Mouse (Mus musculus): ENCODE measurements around the gene Eif5b. TPM values are rescaled to one million over a fixed set of nuclear protein-coding genes. Genes with fewer than 3 reads are reported as not detected.
"Not testable (repeated sequence)": the region's sequence is repeated elsewhere in the genome, so short reads cannot be mapped to it uniquely, and the experiment has no call there.

The Eif5b gene
- polyA plus RNA-seq, 1 experiment from 2014 or later, result 24.5 TPM

DNA sequence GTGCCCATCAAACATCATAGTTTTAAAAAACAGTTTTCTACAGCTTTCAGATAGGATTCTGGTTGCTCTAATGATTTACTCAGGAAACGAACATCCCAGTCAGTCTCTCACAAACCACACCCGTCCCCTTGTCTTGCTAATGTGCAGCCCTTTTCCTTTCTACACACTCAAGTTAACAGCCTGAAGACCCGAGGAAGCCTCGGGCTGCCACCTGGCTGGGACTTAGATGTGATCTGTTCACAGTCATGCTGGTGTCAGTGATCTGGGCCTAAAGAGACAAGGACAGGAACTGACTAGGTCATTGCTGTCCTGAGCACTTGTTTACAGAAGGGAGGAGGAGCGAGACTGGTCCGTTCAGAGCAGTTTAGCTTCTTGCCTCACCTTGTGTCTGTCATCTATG, 60.6 kb downstream of the Eif5b start:
- H3K9ac ChIP-seq (ENCODE audit: low read depth, low read length), result no peak overlapping the region
- ATAC-seq (ENCODE audit: low read depth) (no peak), DNase-seq (ENCODE audit: low spot score) (no peak)
- H3K27me3 ChIP-seq (replicated peaks; ENCODE audit: control insufficient read depth, insufficient read depth, low read length), result no peaks in the 10 kb centered on the region
- 89% methylated on average over 6 of the region's 6 CpGs for WGBS
- H3K4me3 ChIP-seq (ENCODE audit: low read depth, low read length), result no peak overlapping the region
- H3K27ac ChIP-seq (replicated peaks; ENCODE audit: low read depth, low read length), result no peak overlapping the region
- H3K9me3 ChIP-seq (ENCODE audit: control insufficient read depth, low read length), result no peaks in the 10 kb centered on the region
- H3K4me2 ChIP-seq (ENCODE audit: low read depth, low read length), result no peak overlapping the region
- peaks cover 81% of the 10 kb centered on the region for H3K36me3 ChIP-seq (ENCODE audit: control insufficient read depth, insufficient read depth, low read length)
- H3K4me1 ChIP-seq (ENCODE audit: control insufficient read depth, insufficient read depth, low read length), result no peaks in the 10 kb centered on the region

DNA sequence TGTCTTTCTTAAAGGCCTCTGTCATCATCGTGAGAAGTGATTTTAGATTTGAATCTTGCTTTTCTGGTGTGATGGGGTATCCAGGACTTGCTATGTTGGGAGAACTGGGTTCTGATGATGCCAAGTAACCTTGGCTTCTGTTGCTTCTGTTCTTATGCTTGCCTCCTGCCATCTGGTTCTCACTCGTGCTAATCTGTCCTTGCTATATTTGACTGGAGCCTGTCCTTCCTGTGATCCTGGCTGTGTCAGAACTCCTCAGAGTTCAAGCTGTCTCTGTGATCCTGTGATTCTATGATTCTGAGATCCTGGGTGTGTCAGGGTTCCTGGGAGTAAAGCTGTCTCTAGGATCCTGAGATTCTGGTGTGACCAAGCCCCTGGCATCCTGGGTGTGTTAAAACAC, 64.3 kb downstream of the Eif5b start:
- not testable (repeated sequence) for H3K4me1 ChIP-seq (ENCODE audit: control insufficient read depth, insufficient read depth, low read length); H3K27me3 ChIP-seq (replicated peaks; ENCODE audit: control insufficient read depth, insufficient read depth, low read length); H3K4me2 ChIP-seq (ENCODE audit: low read depth, low read length); ATAC-seq (ENCODE audit: low read depth); H3K9ac ChIP-seq (ENCODE audit: low read depth, low read length); H3K4me3 ChIP-seq (ENCODE audit: low read depth, low read length); H3K9me3 ChIP-seq (ENCODE audit: control insufficient read depth, low read length); H3K27ac ChIP-seq (replicated peaks; ENCODE audit: low read depth, low read length); DNase-seq (ENCODE audit: low spot score)
- H3K36me3 ChIP-seq (ENCODE audit: control insufficient read depth, insufficient read depth, low read length), result peaks cover 78% of the 10 kb centered on the region
- WGBS, result 91% methylated on average over 2 of the region's 2 CpGs

DNA sequence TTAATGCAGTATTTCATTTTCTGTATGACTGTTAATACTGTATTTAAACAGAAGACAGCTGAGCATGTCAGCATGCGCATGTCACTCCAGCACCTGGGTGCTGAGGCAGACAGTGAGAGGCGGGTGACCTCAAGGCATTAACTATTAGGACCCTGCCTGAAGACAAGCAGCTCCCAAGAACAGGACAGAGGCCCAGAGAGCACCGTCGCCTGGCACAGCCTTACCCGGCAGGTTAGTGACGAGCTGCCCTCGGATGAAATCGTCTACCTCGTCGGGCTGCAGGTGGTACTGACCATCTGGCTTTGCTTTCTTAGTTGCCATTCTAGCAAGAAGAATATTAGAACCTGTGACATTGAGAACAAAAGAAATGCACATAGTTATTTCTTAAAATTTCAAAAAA, 69.5 kb downstream of the Eif5b start:
- Histone ChIP-seq H3K9ac (ENCODE audit: low read depth, low read length) (no peak overlapping the region), H3K36me3 (ENCODE audit: control insufficient read depth, insufficient read depth, low read length) (peaks cover 80% of the 10 kb centered on the region), H3K4me2 (ENCODE audit: low read depth, low read length) (no peak overlapping the region), H3K9me3 (ENCODE audit: control insufficient read depth, low read length) (no peaks in the 10 kb centered on the region), H3K4me3 (ENCODE audit: low read depth, low read length) (no peak overlapping the region), H3K27me3 (replicated peaks; ENCODE audit: control insufficient read depth, insufficient read depth, low read length) (no peaks in the 10 kb centered on the region), H3K4me1 (ENCODE audit: control insufficient read depth, insufficient read depth, low read length) (no peaks in the 10 kb centered on the region), H3K27ac (replicated peaks; ENCODE audit: low read depth, low read length) (no peak overlapping the region)
- 97% methylated on average over 10 of the region's 10 CpGs for WGBS
- ATAC-seq (ENCODE audit: low read depth) (no peak), DNase-seq (ENCODE audit: low spot score) (no peak)

DNA sequence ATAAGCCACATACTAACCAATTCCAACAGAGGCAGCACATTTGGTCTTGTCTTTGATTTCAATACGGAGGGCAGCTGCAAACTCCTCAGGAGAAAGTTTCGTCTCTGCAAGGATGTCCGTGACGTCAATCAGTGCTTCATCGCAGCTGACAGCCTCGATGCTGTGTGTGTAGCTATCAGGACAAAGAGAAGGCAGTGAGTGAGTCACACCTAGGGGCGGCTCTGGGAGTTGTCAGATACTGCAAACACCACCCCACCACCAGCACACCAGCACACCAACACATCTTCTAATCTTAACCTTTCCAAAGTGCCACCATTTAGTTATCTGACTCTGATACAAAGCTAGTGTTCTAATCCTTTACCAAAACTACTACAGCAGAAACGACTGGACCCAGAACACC, 73.5 kb downstream of the Eif5b start:
- no peak for ATAC-seq (ENCODE audit: low read depth)
- H3K36me3 ChIP-seq (ENCODE audit: control insufficient read depth, insufficient read depth, low read length), result peaks cover 78% of the 10 kb centered on the region
- H3K4me3 ChIP-seq (ENCODE audit: low read depth, low read length), result no peak overlapping the region
- no peaks in the 10 kb centered on the region for H3K9me3 ChIP-seq (ENCODE audit: control insufficient read depth, low read length)
- H3K4me2 ChIP-seq (ENCODE audit: low read depth, low read length), result no peak overlapping the region
- no peaks in the 10 kb centered on the region for H3K4me1 ChIP-seq (ENCODE audit: control insufficient read depth, insufficient read depth, low read length)
- no peak overlapping the region for H3K27ac ChIP-seq (replicated peaks; ENCODE audit: low read depth, low read length)
- WGBS, result 84% methylated on average over 8 of the region's 8 CpGs
- no peak overlapping the region for H3K9ac ChIP-seq (ENCODE audit: low read depth, low read length)
- no peaks in the 10 kb centered on the region for H3K27me3 ChIP-seq (replicated peaks; ENCODE audit: control insufficient read depth, insufficient read depth, low read length)
- DNase-seq (ENCODE audit: low spot score), result no peak

DNA sequence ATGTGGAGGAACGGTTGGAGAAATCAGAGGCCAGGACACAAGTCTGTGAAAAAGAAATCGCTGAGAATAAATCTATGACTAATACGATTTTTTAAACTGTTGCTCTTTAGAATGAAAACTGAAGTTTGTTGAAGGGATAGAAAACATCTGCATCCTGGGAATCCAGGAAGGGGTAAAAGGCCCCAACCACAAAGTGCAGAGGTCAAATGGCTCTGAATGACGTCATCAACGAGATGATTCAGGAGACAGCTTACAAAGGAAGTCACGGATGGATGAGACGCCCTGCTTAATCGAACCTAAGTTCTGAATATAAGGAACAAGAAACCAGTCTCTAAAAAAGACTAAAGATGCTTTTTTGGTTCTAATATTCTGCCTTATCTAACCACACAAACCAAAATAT, 83.5 kb downstream of the Eif5b start:
- H3K9me3 ChIP-seq (ENCODE audit: control insufficient read depth, low read length), result no peaks in the 10 kb centered on the region
- no peaks in the 10 kb centered on the region for H3K4me1 ChIP-seq (ENCODE audit: control insufficient read depth, insufficient read depth, low read length)
- WGBS, result 65% methylated on average over 8 of the region's 8 CpGs
- no peaks in the 10 kb centered on the region for H3K27me3 ChIP-seq (replicated peaks; ENCODE audit: control insufficient read depth, insufficient read depth, low read length)
- DNase-seq (ENCODE audit: low spot score) (no peak), ATAC-seq (ENCODE audit: low read depth) (no peak)
- H3K9ac ChIP-seq (ENCODE audit: low read depth, low read length), result no peak overlapping the region
- no peak overlapping the region for H3K27ac ChIP-seq (replicated peaks; ENCODE audit: low read depth, low read length)
- H3K36me3 ChIP-seq (ENCODE audit: control insufficient read depth, insufficient read depth, low read length), result peaks cover 61% of the 10 kb centered on the region
- H3K4me2 ChIP-seq (ENCODE audit: low read depth, low read length), result no peak overlapping the region
- H3K4me3 ChIP-seq (ENCODE audit: low read depth, low read length), result no peak overlapping the region

DNA sequence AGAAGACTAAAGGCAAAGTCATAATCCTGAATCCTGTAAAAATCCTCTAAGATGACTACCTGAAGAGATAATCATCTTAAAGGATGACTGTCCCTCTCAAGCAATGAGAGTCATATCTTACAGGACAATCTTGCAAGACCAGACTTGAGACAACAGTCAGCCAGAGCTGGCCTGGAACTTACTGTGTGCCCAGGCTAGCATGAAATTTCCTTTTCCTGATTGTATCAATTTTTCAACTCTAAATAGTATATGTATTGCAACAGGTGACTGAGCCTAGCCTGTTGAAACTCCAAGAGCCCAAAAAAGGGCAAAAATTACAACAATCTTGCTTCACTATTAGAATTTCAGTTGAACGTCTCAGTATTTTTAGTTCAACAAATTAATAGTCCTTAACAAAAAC, 105.4 kb downstream of the Eif5b start:
- H3K27me3 ChIP-seq (replicated peaks; ENCODE audit: control insufficient read depth, insufficient read depth, low read length), result no peaks in the 10 kb centered on the region
- no peak overlapping the region for H3K4me3 ChIP-seq (ENCODE audit: low read depth, low read length)
- no peak overlapping the region for H3K27ac ChIP-seq (replicated peaks; ENCODE audit: low read depth, low read length)
- WGBS, result 71% methylated on average over 1 of the region's 1 CpGs
- no peaks in the 10 kb centered on the region for H3K4me1 ChIP-seq (ENCODE audit: control insufficient read depth, insufficient read depth, low read length)
- no peak overlapping the region for H3K4me2 ChIP-seq (ENCODE audit: low read depth, low read length)
- H3K36me3 ChIP-seq (ENCODE audit: control insufficient read depth, insufficient read depth, low read length), result peaks cover 29% of the 10 kb centered on the region
- DNase-seq (ENCODE audit: low spot score), result no peak
- no peaks in the 10 kb centered on the region for H3K9me3 ChIP-seq (ENCODE audit: control insufficient read depth, low read length)
- H3K9ac ChIP-seq (ENCODE audit: low read depth, low read length), result no peak overlapping the region
- ATAC-seq (ENCODE audit: low read depth), result no peak

DNA sequence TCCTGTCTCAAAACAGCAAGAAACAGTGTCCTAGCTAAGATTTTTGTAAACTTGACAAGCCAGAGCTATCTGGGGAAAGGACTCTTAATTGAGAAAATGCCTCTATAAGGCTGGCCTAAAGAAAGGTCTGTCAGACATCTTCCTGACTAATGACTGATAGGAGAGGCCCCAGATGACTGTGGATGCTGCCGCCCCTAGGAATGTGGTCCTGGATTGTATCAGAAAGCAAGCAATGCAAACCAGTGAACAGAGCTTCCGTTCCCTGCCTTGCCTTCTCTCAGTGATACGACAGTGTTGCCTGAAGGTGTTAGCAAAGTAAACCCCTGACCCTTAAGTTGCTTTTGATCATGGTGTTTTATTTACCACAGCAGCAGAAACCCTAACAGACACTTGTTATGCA, 106.0 kb downstream of the Eif5b start:
- no peak for DNase-seq (ENCODE audit: low spot score)
- 49% methylated on average over 3 of the region's 3 CpGs for WGBS

More for the DNA sequence above, 106.0 kb downstream of the Eif5b start:
- no peaks in the 10 kb centered on the region for H3K9me3 ChIP-seq (ENCODE audit: control insufficient read depth, low read length)
- H3K27ac ChIP-seq (replicated peaks; ENCODE audit: low read depth, low read length), result no peak overlapping the region
- H3K4me3 ChIP-seq (ENCODE audit: low read depth, low read length), result no peak overlapping the region
- no peaks in the 10 kb centered on the region for H3K27me3 ChIP-seq (replicated peaks; ENCODE audit: control insufficient read depth, insufficient read depth, low read length)
- H3K36me3 ChIP-seq (ENCODE audit: control insufficient read depth, insufficient read depth, low read length), result peaks cover 25% of the 10 kb centered on the region
- ATAC-seq (ENCODE audit: low read depth), result no peak
- H3K4me2 ChIP-seq (ENCODE audit: low read depth, low read length), result no peak overlapping the region
- H3K4me1 ChIP-seq (ENCODE audit: control insufficient read depth, insufficient read depth, low read length), result no peaks in the 10 kb centered on the region
- H3K9ac ChIP-seq (ENCODE audit: low read depth, low read length), result no peak overlapping the region

Other genes with a start within 250 kb of the Eif5b start
- 5.3 and 7.2 TPM in 2 replicates for gene Tsga10, start 131.6 kb upstream of the Eif5b start, polyA plus RNA-seq (2014; fragmentation: Nextera tagmentation; extraction: Ambion mirVana)
- 9.6 TPM in 2 replicates for gene Lipt1, start 126.3 kb upstream of the Eif5b start, polyA plus RNA-seq (2014; fragmentation: Nextera tagmentation; extraction: Ambion mirVana)
- gene Mitd1, start 107.6 kb upstream of the Eif5b start, polyA plus RNA-seq (2014; fragmentation: Nextera tagmentation; extraction: Ambion mirVana), result 22.1 and 22.6 TPM in 2 replicates
- 263 and 284 TPM in 2 replicates for gene Mrpl30, start 107.5 kb upstream of the Eif5b start, polyA plus RNA-seq (2014; fragmentation: Nextera tagmentation; extraction: Ambion mirVana)
- 0.11 TPM in 1 of 2 replicates, not detected in the other for gene Lyg2, start 81.5 kb upstream of the Eif5b start, polyA plus RNA-seq (2014; fragmentation: Nextera tagmentation; extraction: Ambion mirVana)
- gene Lyg1, start 40.3 kb upstream of the Eif5b start, polyA plus RNA-seq (2014; fragmentation: Nextera tagmentation; extraction: Ambion mirVana), result not detected in 2 replicates
- 125 and 130 TPM in 2 replicates for gene Txndc9, start 117 bp upstream of the Eif5b start, polyA plus RNA-seq (2014; fragmentation: Nextera tagmentation; extraction: Ambion mirVana)
- gene Rev1, start 131.8 kb downstream of the Eif5b start, polyA plus RNA-seq (2014; fragmentation: Nextera tagmentation; extraction: Ambion mirVana), result 20.6 and 27.7 TPM in 2 replicates